Mouse (Mus musculus) heart, embryonic 15.5 days (tissue): ENCODE results near the gene Sh3pxd2a. TPM values are rescaled to one million over a fixed set of nuclear protein-coding genes. Genes with fewer than 3 reads are reported as not detected.

ENCODE experiments used
- ATAC-seq: fragments of 200-750 bp; cut with Nextera tagmentation; replicated peaks from 2 replicates; pipeline ENCODE4 v1.8.0; 2017; ENCODE audit warnings: low read depth, moderate TSS enrichment; ENCODE audit not compliant: insufficient number of reproducible peaks, insufficient read depth, low FRiP score
- H3K27ac ChIP-seq: fragments of 300-500 bp; sonication (generic); 2 replicates; pipeline ENCODE4 v1.5.1; 2015; ENCODE audit warnings: mild to moderate bottlenecking, inconsistent platforms
- H3K27me3 ChIP-seq: fragments of 300-500 bp; sonication (generic); 2 replicates; pipeline ENCODE4 v1.6.1; 2015; ENCODE audit warnings: inconsistent platforms
- H3K36me3 ChIP-seq: fragments of 300-500 bp; sonication (generic); 2 replicates; pipeline ENCODE4 v1.6.1; 2015; ENCODE audit warnings: mild to moderate bottlenecking, inconsistent platforms
- H3K4me1 ChIP-seq: fragments of 300-500 bp; sonication (generic); replicated peaks from 2 replicates; pipeline ENCODE4 v1.6.1; 2015; ENCODE audit warnings: inconsistent platforms
- H3K4me2 ChIP-seq: fragments of 300-500 bp; sonication (generic); 2 replicates; pipeline ENCODE4 v1.6.1; 2015; ENCODE audit warnings: inconsistent platforms, mild to moderate bottlenecking, moderate library complexity
- H3K4me3 ChIP-seq: fragments of 300-500 bp; sonication (generic); 2 replicates; pipeline ENCODE4 v1.5.1; 2015; ENCODE audit warnings: mild to moderate bottlenecking, inconsistent platforms
- H3K9ac ChIP-seq: fragments of 300-500 bp; sonication (generic); 2 replicates; pipeline ENCODE4 v1.6.1; 2015; ENCODE audit warnings: mild to moderate bottlenecking, inconsistent platforms
- H3K9me3 ChIP-seq: fragments of 300-500 bp; sonication (generic); replicated peaks from 2 replicates; pipeline ENCODE4 v1.6.1; 2016; ENCODE audit warnings: inconsistent platforms
- WGBS: fragments of 180-500 bp; shearing (Covaris S2); methylation state at CpG from one replicate; pipeline ENCODE4 v1.1.7; 2015; ENCODE audit warnings: mixed read lengths; 5-methylcytosine and 5-hydroxymethylcytosine counted together
- polyA plus RNA-seq: library from polyadenylated mRNA; unstranded; fragments of >200 nt; fragmentation: Nextera tagmentation; extraction: Ambion mirVana; gene quantifications from 2 replicates; pipeline ENCODE4 v1.2.1, GENCODE M21; 2015

Gene Sh3pxd2a
- polyA plus RNA-seq, 1 experiment from 2014 or later: 5.3 TPM

GRCm38 (mm10) chr19:47317063-47317938 is 146.9 kb downstream of the Sh3pxd2a start:
- H3K36me3 ChIP-seq: no peaks in the 10 kb centered on the region
- peak overlapping the region; percentile 95 for H3K27ac ChIP-seq
- no peak overlapping the region for H3K4me2 ChIP-seq
- H3K4me1 ChIP-seq: peaks cover 98% of the 10 kb centered on the region
- 43% methylated on average over 15 of the region's 15 CpGs for WGBS
- no peaks in the 10 kb centered on the region for H3K9me3 ChIP-seq
- H3K27me3 ChIP-seq: no peaks in the 10 kb centered on the region
- no peak overlapping the region for H3K4me3 ChIP-seq
- ATAC-seq: 0 out of 2 replicates have a peak, but pooled peaks have one; percentile 4
- H3K9ac ChIP-seq: peak overlapping the region; percentile 16; the same call in 1 of the 2 replicates

- no peak for ATAC-seq
- Histone ChIP-seq H3K4me3 (no peak overlapping the region), H3K27me3 (no peaks in the 10 kb centered on the region), H3K4me1 (peaks cover 100% of the 10 kb centered on the region), H3K9me3 (no peaks in the 10 kb centered on the region), H3K4me2 (no peak overlapping the region), H3K36me3 (no peaks in the 10 kb centered on the region), H3K27ac (peak overlapping the region; percentile 95), H3K9ac (no peak overlapping the region)
- WGBS: 69% methylated on average over 19 of the region's 19 CpGs
Observed at GRCm38 (mm10) chr19:47316288-47317062, 147.7 kb downstream of the Sh3pxd2a start.

GRCm38 (mm10) chr19:47315917-47316265 is 148.3 kb downstream of the Sh3pxd2a start:
- Histone ChIP-seq H3K4me1 (peaks cover 100% of the 10 kb centered on the region), H3K27ac (peak overlapping the region; percentile 95), H3K9me3 (no peaks in the 10 kb centered on the region), H3K4me3 (no peak overlapping the region), H3K27me3 (no peaks in the 10 kb centered on the region), H3K9ac (no peak overlapping the region), H3K4me2 (no peak overlapping the region), H3K36me3 (no peaks in the 10 kb centered on the region)
- ATAC-seq: no peak
- WGBS: 11% methylated on average over 1 of the region's 1 CpGs

- Histone ChIP-seq H3K27ac (peak overlapping the region; percentile 95), H3K27me3 (no peaks in the 10 kb centered on the region), H3K9ac (peak overlapping the region; percentile 51), H3K4me2 (peak overlapping the region; percentile 89), H3K4me1 (peaks cover 98% of the 10 kb centered on the region), H3K4me3 (peak overlapping the region; percentile 59), H3K9me3 (no peaks in the 10 kb centered on the region), H3K36me3 (no peaks in the 10 kb centered on the region)
- no peak for ATAC-seq
- WGBS: 47% methylated on average over 14 of the region's 14 CpGs
Observed at GRCm38 (mm10) chr19:47315091-47315916, 148.9 kb downstream of the Sh3pxd2a start.

GRCm38 (mm10) chr19:47314076-47314941 is 149.9 kb downstream of the Sh3pxd2a start:
- Histone ChIP-seq H3K36me3 (peaks cover 8% of the 10 kb centered on the region; the same call in 1 of the 2 replicates), H3K27me3 (no peaks in the 10 kb centered on the region), H3K9ac (peak overlapping the region; percentile 85), H3K9me3 (no peaks in the 10 kb centered on the region), H3K4me3 (peak overlapping the region; percentile 59), H3K4me1 (peaks cover 96% of the 10 kb centered on the region), H3K27ac (peak overlapping the region; percentile 95), H3K4me2 (peak overlapping the region; percentile 89)
- ATAC-seq: peak; percentile 81
- WGBS: 11% methylated on average over 48 of the region's 49 CpGs

GRCm38 (mm10) chr19:47313387-47314075 is 150.7 kb downstream of the Sh3pxd2a start:
- peaks cover 11% of the 10 kb centered on the region; the same call in 1 of the 2 replicates for H3K36me3 ChIP-seq
- peak overlapping the region; percentile 85 for H3K9ac ChIP-seq
- H3K9me3 ChIP-seq: no peaks in the 10 kb centered on the region
- peak; percentile 14 for ATAC-seq
- H3K27me3 ChIP-seq: no peaks in the 10 kb centered on the region
- H3K4me3 ChIP-seq: peak overlapping the region; percentile 59
- peak overlapping the region; percentile 89 for H3K4me2 ChIP-seq
- 11% methylated on average over 11 of the region's 11 CpGs for WGBS
- peaks cover 89% of the 10 kb centered on the region for H3K4me1 ChIP-seq
- H3K27ac ChIP-seq: peak overlapping the region; percentile 95

- no peak for ATAC-seq
- H3K9ac ChIP-seq: no peak overlapping the region
- 72% methylated on average over 4 of the region's 4 CpGs for WGBS
- peaks cover 65% of the 10 kb centered on the region for H3K4me1 ChIP-seq
- no peaks in the 10 kb centered on the region for H3K27me3 ChIP-seq
- H3K27ac ChIP-seq: peak overlapping the region; percentile 31; the same call in 1 of the 2 replicates
- no peak overlapping the region for H3K4me2 ChIP-seq
- H3K4me3 ChIP-seq: no peak overlapping the region
- H3K9me3 ChIP-seq: no peaks in the 10 kb centered on the region
- H3K36me3 ChIP-seq: peaks cover 16% of the 10 kb centered on the region
Observed at GRCm38 (mm10) chr19:47311162-47311561, 153.0 kb downstream of the Sh3pxd2a start.

GRCm38 (mm10) chr19:47309824-47310223 is 154.4 kb downstream of the Sh3pxd2a start:
- Histone ChIP-seq H3K4me2 (no peak overlapping the region), H3K4me3 (no peak overlapping the region), H3K27ac (0 out of 2 replicates have a peak overlapping the region, but pooled peaks have one; percentile 20), H3K9ac (no peak overlapping the region), H3K4me1 (peaks cover 52% of the 10 kb centered on the region), H3K9me3 (no peaks in the 10 kb centered on the region), H3K36me3 (peaks cover 16% of the 10 kb centered on the region), H3K27me3 (no peaks in the 10 kb centered on the region)
- WGBS: 78% methylated on average over 12 of the region's 12 CpGs
- ATAC-seq: no peak

- no peak for ATAC-seq
Observed at GRCm38 (mm10) chr19:47306917-47307315, 157.3 kb downstream of the Sh3pxd2a start.

More at GRCm38 (mm10) chr19:47306917-47307315, 157.3 kb downstream of the Sh3pxd2a start:
- Histone ChIP-seq H3K9me3 (no peaks in the 10 kb centered on the region), H3K4me2 (no peak overlapping the region), H3K4me3 (no peak overlapping the region), H3K36me3 (peaks cover 16% of the 10 kb centered on the region), H3K9ac (no peak overlapping the region), H3K27ac (no peak overlapping the region), H3K27me3 (no peaks in the 10 kb centered on the region), H3K4me1 (peaks cover 44% of the 10 kb centered on the region)
- 89% methylated on average over 8 of the region's 8 CpGs for WGBS
